Mouse (Mus musculus) kidney, adult 2 months (tissue): ENCODE results near the gene Arntl2. TPM values are rescaled to one million over a fixed set of nuclear protein-coding genes. Genes with fewer than 3 reads are reported as not detected.

ENCODE experiments used
- DNase-seq: peaks from one replicate; pipeline ENCODE4 v3.0.0; 2021
- H3K27ac ChIP-seq: fragments of 200-500 bp; 2 replicates; pipeline ENCODE4 v1.5.1; 2012; ENCODE audit warnings: low read depth, low read length, control low read depth, inconsistent platforms; ENCODE audit not compliant: insufficient read depth
- H3K27me3 ChIP-seq: fragments of 200-500 bp; replicated peaks from 2 replicates; pipeline ENCODE4 v1.6.1; 2012; ENCODE audit warnings: mild to moderate bottlenecking, moderate library complexity, low read length, inconsistent platforms; ENCODE audit not compliant: control insufficient read depth, insufficient read depth
- H3K36me3 ChIP-seq: fragments of 200-500 bp; 2 replicates; pipeline ENCODE4 v1.6.1; 2012; ENCODE audit warnings: mild to moderate bottlenecking, moderate library complexity, low read length, inconsistent platforms; ENCODE audit not compliant: control insufficient read depth, insufficient read depth
- H3K4me1 ChIP-seq: fragments of 200-500 bp; 2 replicates; pipeline ENCODE4 v1.6.1; 2011; ENCODE audit warnings: low read length; ENCODE audit not compliant: control insufficient read depth, insufficient read depth
- H3K4me3 ChIP-seq: fragments of 200-500 bp; 2 replicates; pipeline ENCODE4 v1.5.1; 2011; ENCODE audit warnings: mild to moderate bottlenecking, low read depth, low read length, control low read depth; ENCODE audit not compliant: insufficient read depth
- CTCF ChIP-seq: fragments of 200-500 bp; conservative IDR thresholded peaks from 2 replicates; pipeline ENCODE4 v1.5.1; 2011; ENCODE audit warnings: low read depth, mild to moderate bottlenecking, control low read depth, low read length, moderate library complexity, mixed read lengths; ENCODE audit not compliant: insufficient read depth, insufficient read length
- POLR2A ChIP-seq: fragments of 200-500 bp; IDR thresholded peaks from one replicate; pipeline ENCODE4 v1.6.1; 2011; ENCODE audit warnings: low read depth, low read length, control low read depth
- WGBS: fragments of 180-500 bp; shearing (Covaris S2); methylation state at CpG from one replicate; pipeline ENCODE4 v1.1.7; 2018; 5-methylcytosine and 5-hydroxymethylcytosine counted together
- polyA plus RNA-seq: library from polyadenylated mRNA; depleted of rRNA; stranded (reverse); fragments of >200 nt; gene quantifications from 2 replicates; pipeline ENCODE4 v1.2.3, GENCODE M21; 2012; rRNA removed

Arntl2 gene
- polyA plus RNA-seq, 1 experiment, result 3.3 TPM

GRCm38 (mm10) chr6:146880296-146880695 lies 84.4 kb downstream of the Arntl2 start:
- no peaks in the 10 kb centered on the region for H3K27me3 ChIP-seq
- H3K36me3 ChIP-seq, result no peaks in the 10 kb centered on the region
- no peak for TF ChIP-seq CTCF
- no peak for TF ChIP-seq POLR2A
- H3K4me3 ChIP-seq, result no peak overlapping the region
- DNase-seq, result no peak
- no peak overlapping the region for H3K27ac ChIP-seq
- WGBS, result 92% methylated on average over 4 of the region's 4 CpGs
- peaks cover 7% of the 10 kb centered on the region for H3K4me1 ChIP-seq

- Histone ChIP-seq H3K4me3 (no peak overlapping the region), H3K36me3 (no peaks in the 10 kb centered on the region), H3K27me3 (no peaks in the 10 kb centered on the region), H3K4me1 (peaks cover 7% of the 10 kb centered on the region), H3K27ac (peak overlapping the region; percentile 47)
- TF ChIP-seq POLR2A, result no peak
- TF ChIP-seq CTCF, result no peak
- peak; percentile 66 for DNase-seq
- 41% methylated on average over 13 of the region's 13 CpGs for WGBS
Observed at GRCm38 (mm10) chr6:146881896-146882770, 86.3 kb downstream of the Arntl2 start.

Other genes with a start within 250 kb of the Arntl2 start
- 35.3 and 36.3 TPM in 2 replicates for gene Fgfr1op2, start 218.9 kb upstream of the Arntl2 start, polyA plus RNA-seq
- gene Ints13, start 218.2 kb upstream of the Arntl2 start, polyA plus RNA-seq, result 10.7 and 11.7 TPM in 2 replicates
- 45.4 and 59.9 TPM in 2 replicates for gene Med21, start 153.5 kb upstream of the Arntl2 start, polyA plus RNA-seq
- 32.9 and 34.8 TPM in 2 replicates for gene Tm7sf3, start 153.2 kb upstream of the Arntl2 start, polyA plus RNA-seq
- gene Stk38l, start 71.1 kb upstream of the Arntl2 start, polyA plus RNA-seq, result 3.9 and 4.3 TPM in 2 replicates
- 0.11 TPM in 1 of 2 replicates, not detected in the other for gene Smco2, start 54.0 kb downstream of the Arntl2 start, polyA plus RNA-seq
- gene Ppfibp1, start 92.4 kb downstream of the Arntl2 start, polyA plus RNA-seq, result 20.6 and 23.4 TPM in 2 replicates
- 0.07 TPM in 1 of 2 replicates, not detected in the other for gene 1700034J05Rik, start 158.4 kb downstream of the Arntl2 start, polyA plus RNA-seq
- gene Rep15, start 236.5 kb downstream of the Arntl2 start, polyA plus RNA-seq, result 0.35 and 0.42 TPM in 2 replicates
- gene Mrps35, start 246.7 kb downstream of the Arntl2 start, polyA plus RNA-seq, result 16.9 and 33.1 TPM in 2 replicates